Mouse (Mus musculus) monocyte, adult 2 months (primary cell): ENCODE measurements around the gene Nudt15.

Experiments
- DNase-seq, 2 experiments: peaks; one replicate each; pipeline ENCODE4 v3.0.0; 2022; ENCODE audit warnings: low spot score in 2 of 2, low read depth in 1 of 2

The Nudt15 gene

DNA sequence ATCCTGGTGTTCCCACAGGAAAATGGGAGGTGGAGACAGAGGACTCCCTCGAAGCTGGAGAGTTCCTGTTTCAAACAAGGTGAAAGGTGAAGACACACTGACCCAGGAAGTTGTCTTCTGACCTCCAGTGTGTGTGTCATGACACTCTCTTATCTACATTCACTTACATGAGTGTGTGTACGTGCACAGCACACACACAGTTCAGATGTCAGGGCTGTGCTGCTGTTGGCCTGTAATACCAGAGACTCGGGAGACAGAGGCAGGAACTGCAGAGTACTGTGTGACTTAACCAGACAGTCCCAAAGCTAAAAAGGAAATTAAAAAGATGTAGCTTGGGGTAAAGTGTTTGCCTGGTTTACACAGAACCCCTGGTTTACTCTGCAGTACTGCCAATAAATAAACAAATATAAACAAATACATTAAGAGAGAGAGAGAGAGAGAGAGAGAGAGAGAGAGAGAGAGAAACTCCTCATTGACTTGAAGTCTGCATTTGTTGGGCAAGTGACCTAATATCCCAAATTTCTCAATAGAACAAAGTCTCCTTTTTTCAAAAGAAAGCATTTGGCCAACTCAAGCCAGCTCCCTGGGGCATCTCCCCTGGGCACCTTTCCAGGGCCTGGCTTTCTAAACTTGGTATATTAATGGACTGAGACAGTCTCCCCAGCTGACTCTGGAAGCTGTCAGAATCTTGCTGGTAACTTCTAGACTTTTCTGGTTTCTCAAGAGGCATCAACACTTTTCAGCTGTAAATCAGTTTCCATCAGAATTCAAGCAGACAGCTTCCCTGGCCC, 74.2 kb downstream of the Nudt15 start:
- DNase-seq, result no peak

- no peak for DNase-seq
Observed at GRCm38 (mm10) chr14:73472205-73472604, 75.8 kb downstream of the Nudt15 start.

DNA sequence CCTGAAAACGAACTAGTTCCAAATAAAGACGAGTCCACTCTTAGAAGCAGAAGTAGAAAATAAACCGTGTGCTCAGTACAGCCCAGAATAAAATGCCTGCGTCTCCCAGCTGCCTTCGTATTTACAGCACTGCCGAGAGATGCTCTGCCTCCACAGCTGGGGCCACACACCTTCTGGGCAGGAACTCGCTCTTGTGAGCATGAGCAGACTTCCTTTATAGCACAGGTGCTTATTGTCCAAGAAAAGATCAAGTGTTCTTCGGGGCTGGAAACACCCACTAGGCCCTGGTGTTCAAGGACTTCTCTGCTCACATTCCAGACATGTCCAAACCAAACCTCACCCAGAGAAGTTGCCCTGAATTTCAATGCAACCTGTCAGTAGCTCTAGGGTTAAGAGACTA, 77.4 kb downstream of the Nudt15 start:
- DNase-seq, result no peak

- DNase-seq, result no peak
Observed at GRCm38 (mm10) chr14:73469506-73469905, 78.5 kb downstream of the Nudt15 start.
